Mouse (Mus musculus): ENCODE measurements around the gene Grem1.

DNA sequence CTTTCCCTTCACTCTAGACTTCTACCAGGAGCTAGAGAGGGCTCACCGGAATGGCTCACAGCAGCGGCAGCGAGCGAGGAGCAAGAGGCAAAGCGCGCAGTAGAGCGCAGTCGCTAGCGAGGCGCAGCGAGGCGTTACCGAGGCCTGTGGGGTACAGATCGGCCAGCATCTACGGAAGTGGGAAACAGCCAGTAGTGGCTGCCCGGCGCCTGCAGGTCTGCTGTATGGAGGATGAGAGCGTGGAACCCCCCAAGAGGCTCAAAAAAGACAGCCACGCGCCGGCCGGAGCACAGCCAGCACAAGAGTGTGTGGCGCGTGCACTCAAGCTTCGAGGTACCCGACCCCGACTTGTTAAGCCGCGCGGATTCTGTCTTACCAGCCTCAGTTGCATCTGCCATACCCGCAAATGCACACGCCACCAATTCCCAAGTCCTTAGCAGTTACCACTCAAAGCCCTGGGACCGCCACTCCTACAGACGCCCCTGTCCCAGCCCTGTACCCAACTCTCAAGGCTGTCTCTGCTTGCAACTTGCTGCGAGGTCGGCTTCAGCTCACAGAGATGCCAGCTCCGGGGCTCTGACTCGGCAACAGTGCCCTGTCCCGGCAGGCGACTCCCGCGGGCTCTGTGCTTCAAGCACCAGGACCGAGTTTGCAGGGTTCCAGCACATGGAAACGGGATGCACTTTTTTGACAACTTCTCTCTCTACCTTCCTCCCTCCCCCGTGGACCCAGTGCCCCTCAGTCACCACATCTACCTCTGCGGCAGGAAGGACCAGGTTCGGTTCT is 728 bp downstream of the Grem1 start:
- no peak for TF ChIP-seq CTCF (IDR thresholded peaks at IDR 0.05; ENCODE audit: control insufficient read depth, insufficient read depth, insufficient replicate concordance, low read depth, low read length)
- TF ChIP-seq POLR2A (IDR thresholded peaks at IDR 0.05; ENCODE audit: control insufficient read depth, low read depth, low read length): no peak

Data from testis, adult 2 months (tissue).